Mouse (Mus musculus) bone marrow, adult 2 months (tissue): ENCODE measurements around the gene Psmc6.

Source experiments
- CTCF ChIP-seq: fragments of 200-500 bp; IDR thresholded peaks from 2 replicates; pipeline ENCODE4 v1.5.1; 2011; ENCODE audit warnings: low read length, control low read depth; ENCODE audit not compliant: control insufficient read depth, insufficient read depth
- POLR2A ChIP-seq: fragments of 200-500 bp; IDR thresholded peaks from 2 replicates; pipeline ENCODE4 v1.6.1; 2011; ENCODE audit warnings: low read depth, mild to moderate bottlenecking, control low read depth, low read length, borderline replicate concordance; ENCODE audit not compliant: control insufficient read depth

DNA sequence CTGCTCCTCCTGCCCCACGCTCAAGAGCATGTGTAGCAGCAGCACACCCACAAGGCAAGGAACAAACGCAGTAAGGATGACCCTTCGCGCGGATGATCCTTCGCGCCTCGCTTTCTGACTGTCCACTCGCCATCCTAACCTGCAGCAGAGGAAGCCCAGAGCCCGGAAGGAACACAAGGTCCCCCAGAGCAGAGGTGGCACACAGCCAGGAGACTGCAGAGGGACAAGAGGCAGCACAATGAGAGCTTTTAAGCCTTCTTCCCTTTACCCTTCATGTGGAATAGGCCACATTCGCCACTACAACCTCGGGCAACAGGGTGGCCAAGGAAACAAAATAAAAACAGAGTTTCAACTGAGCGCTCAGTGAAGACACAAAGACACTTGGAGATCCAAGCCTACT, 19.9 kb upstream of the Psmc6 start:
- no peak for TF ChIP-seq CTCF
- TF ChIP-seq POLR2A: no peak
